Mouse (Mus musculus): ENCODE measurements at regions not wholly inside any gene's neighbourhood (a gene's known extent, or its start where the extent isn't known, plus 50 kb on each side); places are given as distances from the start of the nearest gene placed in this dataset.
A peak's percentile ranks its signal among the peaks of the same experiment; 100 is the strongest.

GRCm38 (mm10) chrX:69028650-69029049 lies 135.8 kb upstream of the Gm6812 start:
- Histone ChIP-seq H3K4me1 (ENCODE audit: control insufficient read depth, insufficient read depth, low read depth, low read length) (no peaks in the 10 kb centered on the region), H3K4me2 (ENCODE audit: low read length) (no peak overlapping the region), H3K9ac (ENCODE audit: low read depth, low read length) (no peak overlapping the region), H3K9me3 (ENCODE audit: control insufficient read depth, low read length) (no peaks in the 10 kb centered on the region), H3K36me3 (ENCODE audit: control insufficient read depth, insufficient read depth, low read length) (no peaks in the 10 kb centered on the region), H3K27ac (ENCODE audit: low read depth, low read length) (no peak overlapping the region), H3K4me3 (ENCODE audit: low read length) (no peak overlapping the region), H3K27me3 (replicated peaks; ENCODE audit: control insufficient read depth, insufficient read depth, low read length) (no peaks in the 10 kb centered on the region)
- ATAC-seq: peak; percentile 67
- WGBS: 54% methylated on average over 2 of the region's 2 CpGs

GRCm38 (mm10) chrX:69009190-69009589 lies 116.3 kb upstream of the Gm6812 start:
- Histone ChIP-seq H3K36me3 (ENCODE audit: control insufficient read depth, insufficient read depth, low read length) (no peaks in the 10 kb centered on the region), H3K4me1 (ENCODE audit: control insufficient read depth, insufficient read depth, low read depth, low read length) (no peaks in the 10 kb centered on the region), H3K27me3 (replicated peaks; ENCODE audit: control insufficient read depth, insufficient read depth, low read length) (no peaks in the 10 kb centered on the region), H3K9me3 (ENCODE audit: control insufficient read depth, low read length) (no peaks in the 10 kb centered on the region), H3K27ac (ENCODE audit: low read depth, low read length) (no peak overlapping the region), H3K4me2 (ENCODE audit: low read length) (no peak overlapping the region), H3K4me3 (ENCODE audit: low read length) (no peak overlapping the region), H3K9ac (ENCODE audit: low read depth, low read length) (no peak overlapping the region)
- no peak for ATAC-seq
- 70% methylated on average over 2 of the region's 2 CpGs for WGBS

- no peak overlapping the region for H3K27ac ChIP-seq (ENCODE audit: low read depth, low read length)
- no peak overlapping the region for H3K4me2 ChIP-seq (ENCODE audit: low read length)
- H3K9me3 ChIP-seq (ENCODE audit: control insufficient read depth, low read length): no peaks in the 10 kb centered on the region
- WGBS: 57% methylated on average over 4 of the region's 4 CpGs
- H3K36me3 ChIP-seq (ENCODE audit: control insufficient read depth, insufficient read depth, low read length): no peaks in the 10 kb centered on the region
- H3K27me3 ChIP-seq (replicated peaks; ENCODE audit: control insufficient read depth, insufficient read depth, low read length): no peaks in the 10 kb centered on the region
- H3K9ac ChIP-seq (ENCODE audit: low read depth, low read length): no peak overlapping the region
- no peaks in the 10 kb centered on the region for H3K4me1 ChIP-seq (ENCODE audit: control insufficient read depth, insufficient read depth, low read depth, low read length)
- ATAC-seq: no peak
- H3K4me3 ChIP-seq (ENCODE audit: low read length): no peak overlapping the region
Observed at GRCm38 (mm10) chrX:69007986-69008385, 115.1 kb upstream of the Gm6812 start.
